Mouse (Mus musculus) lung, postnatal 25 days (tissue): ENCODE results near the gene Tiam1.
A peak's percentile ranks its signal among the peaks of the same experiment; 100 is the strongest.

Experiments used
- DNase-seq: peaks from one replicate; pipeline ENCODE4 v3.0.0; 2022; ENCODE audit warnings: low spot score

Tiam1 gene

DNA sequence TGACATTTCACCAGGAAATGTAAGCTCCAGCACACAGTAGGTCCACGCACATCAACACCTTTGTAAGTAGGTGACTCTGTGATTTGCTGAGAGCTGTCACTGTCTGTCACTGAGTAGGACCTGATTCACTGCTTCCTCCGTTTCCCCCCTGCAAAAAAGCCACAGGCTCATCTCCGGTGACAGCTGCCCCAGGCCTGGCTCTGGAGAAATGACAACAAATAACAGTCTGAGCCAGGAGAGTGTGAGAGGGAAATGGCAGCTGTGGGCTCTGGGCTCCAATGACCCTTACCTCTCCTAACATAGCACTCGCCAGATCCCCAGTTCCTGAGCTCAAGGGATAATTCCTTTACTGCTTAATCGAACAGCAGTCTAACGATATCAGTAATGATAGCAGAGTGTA lies 301.7 kb downstream of the Tiam1 start:
- no peak for DNase-seq

DNA sequence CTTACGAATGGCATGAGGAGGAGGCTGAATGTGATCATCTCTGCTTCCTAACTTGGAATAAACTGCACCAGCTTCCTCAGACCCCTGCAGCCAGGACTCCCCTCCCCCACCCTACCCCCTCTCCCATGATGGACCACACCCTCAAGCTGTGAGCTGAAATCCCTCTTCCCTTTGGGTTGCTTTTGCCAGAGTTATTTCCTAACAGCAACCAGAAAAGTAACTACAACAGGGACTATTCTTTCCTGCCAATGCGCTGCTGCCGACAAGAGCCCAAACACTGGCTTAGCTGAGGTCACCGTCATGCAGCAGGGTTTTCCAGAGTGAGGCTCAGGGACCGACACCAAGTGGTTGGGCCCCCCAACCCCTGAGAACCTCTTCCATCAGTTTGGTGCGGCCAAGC lies 303.2 kb downstream of the Tiam1 start:
- no peak for DNase-seq

DNA sequence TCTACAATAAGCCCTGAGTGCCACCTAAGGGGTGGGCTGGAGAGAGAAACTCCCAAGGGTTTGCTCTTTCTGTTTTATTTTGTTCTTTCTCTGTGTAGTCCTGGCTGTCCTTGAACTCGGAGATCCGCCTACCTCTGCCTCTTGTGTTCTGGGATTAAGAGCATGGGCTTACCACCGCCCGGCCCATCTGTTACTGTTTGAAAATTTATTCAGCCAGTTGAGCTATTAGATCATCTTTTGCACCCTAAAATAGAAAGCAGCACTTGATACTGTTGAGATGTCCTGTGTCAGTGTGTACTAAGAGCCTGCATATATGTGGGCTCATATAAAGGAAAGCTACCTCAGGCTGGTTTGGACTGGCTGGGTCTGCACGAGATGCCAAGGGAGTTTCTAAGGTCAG lies 303.7 kb downstream of the Tiam1 start:
- no peak for DNase-seq

DNA sequence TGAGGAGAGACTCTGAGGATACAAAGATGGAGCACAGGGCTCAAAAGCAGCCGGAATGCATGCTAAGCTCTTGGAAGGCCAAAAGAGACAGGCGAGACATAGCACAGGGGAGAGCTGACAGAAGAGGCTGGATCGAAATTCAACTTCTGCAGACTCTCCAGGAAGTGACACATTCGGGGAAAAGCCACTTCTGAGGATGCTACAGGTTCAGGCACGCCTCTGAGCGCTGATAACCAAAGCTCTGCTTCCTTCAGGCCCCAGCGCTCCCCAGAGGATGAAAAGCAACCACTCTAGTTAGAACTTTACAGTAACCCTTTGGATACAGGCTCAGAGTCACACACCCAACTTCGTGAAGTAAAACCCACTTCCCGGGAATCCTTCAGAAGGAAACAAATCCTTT lies 306.5 kb downstream of the Tiam1 start:
- DNase-seq, result no peak

DNA sequence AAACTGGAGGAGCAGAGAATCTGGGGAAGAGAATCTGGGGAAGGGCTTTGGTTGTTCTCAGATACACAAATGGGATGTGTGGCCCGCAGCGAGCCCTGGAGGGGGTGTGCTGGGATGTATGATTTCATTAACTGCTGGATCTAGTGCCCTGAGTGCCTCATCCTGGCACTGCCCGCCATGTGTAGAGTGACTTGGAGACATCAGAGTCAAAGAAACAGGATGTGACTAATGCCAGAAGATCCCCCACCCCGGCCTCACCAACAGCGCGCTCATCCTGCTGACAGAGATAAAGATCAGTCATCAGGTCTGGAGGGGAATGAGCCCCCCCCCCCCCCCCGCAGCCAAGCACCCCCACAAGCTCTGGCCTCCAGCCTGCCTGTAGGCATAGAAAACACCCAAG lies 308.0 kb downstream of the Tiam1 start:
- no peak for DNase-seq

DNA sequence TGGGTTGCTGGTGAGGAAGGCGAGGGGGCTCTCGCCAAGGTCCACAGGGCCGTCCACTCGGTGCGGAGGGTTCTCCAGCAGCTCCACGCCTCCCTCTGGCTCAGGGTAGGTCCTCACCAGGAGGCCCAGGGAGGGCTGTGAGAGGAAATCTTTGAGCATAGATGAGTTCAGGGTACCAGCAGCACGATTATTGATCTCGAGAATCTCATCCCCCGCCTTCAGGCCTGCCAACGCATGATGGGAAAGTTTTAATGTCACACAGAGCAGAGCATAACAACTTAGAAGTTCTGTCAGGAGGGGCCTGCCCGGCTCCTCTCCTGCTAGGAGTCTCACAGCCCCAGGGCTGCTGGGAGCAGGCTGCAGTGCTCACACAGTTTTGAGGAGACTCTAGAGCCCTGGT lies 310.6 kb downstream of the Tiam1 start:
- no peak for DNase-seq

DNA sequence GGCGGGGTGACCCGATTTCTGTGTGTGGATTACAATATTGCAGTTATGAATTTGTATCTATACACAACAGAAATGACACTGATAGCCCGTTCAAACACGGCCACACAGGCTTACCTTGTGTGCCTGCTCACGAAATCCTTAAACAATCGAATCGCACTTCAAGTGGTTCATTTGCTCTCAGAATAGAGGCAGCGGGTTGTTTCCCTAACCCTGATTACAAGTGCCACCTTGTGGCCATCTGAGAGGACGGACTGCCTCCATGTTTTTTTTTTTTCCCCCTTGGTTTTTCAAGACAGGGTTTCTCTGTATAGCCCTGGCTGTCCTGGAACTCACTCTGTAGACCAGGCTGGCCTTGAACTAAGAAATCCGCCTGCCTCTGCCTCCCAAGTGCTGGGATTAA lies 312.4 kb downstream of the Tiam1 start:
- peak; percentile 78 for DNase-seq

DNA sequence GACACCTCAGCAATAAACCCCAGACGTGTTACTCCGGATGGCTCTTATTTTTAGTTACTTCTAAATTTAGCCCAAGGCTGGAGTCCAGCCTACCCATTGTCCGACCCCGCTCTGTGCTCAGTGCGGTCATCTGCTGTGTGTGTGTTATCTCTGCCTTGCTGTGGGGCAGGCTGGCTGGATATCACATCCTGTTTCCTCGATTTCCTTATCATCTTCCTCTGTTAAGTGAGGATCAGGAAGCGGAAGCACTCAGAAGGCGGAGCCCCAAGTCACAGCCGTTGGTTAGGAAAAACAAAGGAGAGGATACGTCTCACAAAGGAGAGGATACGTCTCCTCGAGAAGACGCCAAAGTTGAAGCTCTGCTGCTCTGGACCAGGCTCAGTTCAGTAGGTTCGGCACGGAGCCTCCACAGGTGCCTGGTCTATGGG lies 313.3 kb downstream of the Tiam1 start:
- peak; percentile 79 for DNase-seq

DNA sequence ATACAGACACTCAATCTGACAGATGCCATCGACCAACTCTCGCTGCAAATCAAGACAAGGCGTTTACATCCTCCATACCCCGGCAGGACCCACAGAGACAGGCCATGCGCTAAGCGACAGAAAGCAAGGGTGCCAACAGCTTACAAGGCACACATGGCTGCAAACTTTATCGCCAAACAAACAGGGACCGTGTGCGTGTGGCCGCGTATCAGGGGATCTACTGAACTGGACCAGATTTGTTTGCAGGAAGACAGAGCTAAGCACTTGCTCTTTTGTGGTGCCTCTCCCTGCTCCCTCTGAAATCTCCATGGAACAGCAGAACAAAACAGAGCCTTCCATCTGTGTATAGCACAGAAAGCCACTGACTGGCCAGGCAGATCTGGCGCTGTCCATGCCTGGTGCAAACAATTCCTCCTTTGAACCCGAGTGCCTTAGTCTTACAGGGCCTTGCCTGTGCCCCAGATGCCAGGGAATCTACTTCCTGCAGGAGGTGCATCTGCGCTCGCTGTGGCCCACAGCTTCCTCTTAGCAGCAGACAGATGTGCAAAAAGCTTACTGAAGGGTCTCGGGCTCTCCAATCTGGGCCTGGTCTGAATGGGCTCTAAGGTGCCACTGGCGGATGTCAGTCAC lies 316.0 kb downstream of the Tiam1 start:
- no peak for DNase-seq

DNA sequence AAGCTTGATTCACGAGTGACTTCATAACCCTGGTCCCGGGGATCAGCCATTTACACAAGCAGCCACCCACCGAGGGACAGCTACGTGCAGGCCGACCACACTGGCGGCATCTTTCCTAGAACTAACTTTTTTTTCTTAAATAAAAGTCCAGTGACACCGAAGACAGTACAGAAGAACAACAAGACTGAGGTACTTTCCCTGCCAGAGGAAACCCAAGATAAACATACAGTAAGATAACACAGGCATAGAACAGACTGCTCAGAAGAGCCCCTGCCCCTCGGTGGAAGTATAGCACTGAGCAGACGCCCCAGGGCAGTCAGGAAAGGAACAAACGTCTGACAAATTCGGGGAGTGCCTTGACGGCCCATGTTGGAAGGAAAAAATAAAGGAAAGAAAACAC lies 317.7 kb downstream of the Tiam1 start:
- no peak for DNase-seq

DNA sequence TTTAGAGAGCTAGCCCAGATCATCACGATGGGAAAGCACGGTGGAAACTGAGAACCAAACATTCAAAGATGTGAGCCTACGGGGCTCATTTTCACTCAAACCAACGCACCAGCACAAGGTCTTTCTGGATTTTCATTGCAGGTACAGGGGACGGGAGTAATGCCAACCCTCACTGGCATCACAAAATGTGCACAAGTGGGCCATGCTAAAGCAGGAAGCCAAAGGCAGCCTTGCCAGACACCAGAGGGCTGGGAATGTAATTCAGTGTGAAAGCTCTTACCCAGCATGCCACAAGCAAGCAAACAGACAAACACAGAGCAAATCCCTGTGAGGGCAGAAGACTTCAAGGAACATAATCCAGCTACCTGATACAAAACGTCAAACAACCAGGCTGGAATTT lies 320.7 kb downstream of the Tiam1 start:
- DNase-seq, result no peak

DNA sequence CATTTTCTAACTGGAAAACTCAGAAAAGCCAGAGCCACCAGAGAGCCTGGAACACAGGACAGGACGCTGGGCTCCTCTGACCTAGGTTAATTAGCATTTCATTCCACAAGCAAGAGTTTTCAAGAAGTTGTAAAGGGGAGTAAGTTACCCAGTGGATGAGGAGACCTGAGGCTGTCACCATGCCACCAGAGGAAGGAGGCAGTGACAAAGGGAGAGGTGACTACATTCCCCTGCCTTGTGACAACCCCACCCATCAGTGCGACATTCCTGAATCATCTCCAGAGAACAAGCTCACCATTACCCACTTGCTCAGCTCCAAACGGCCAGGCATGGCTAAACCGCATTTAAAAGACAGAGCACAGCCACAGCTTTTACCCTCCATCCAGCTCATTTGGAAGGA lies 324.9 kb downstream of the Tiam1 start:
- no peak for DNase-seq

DNA sequence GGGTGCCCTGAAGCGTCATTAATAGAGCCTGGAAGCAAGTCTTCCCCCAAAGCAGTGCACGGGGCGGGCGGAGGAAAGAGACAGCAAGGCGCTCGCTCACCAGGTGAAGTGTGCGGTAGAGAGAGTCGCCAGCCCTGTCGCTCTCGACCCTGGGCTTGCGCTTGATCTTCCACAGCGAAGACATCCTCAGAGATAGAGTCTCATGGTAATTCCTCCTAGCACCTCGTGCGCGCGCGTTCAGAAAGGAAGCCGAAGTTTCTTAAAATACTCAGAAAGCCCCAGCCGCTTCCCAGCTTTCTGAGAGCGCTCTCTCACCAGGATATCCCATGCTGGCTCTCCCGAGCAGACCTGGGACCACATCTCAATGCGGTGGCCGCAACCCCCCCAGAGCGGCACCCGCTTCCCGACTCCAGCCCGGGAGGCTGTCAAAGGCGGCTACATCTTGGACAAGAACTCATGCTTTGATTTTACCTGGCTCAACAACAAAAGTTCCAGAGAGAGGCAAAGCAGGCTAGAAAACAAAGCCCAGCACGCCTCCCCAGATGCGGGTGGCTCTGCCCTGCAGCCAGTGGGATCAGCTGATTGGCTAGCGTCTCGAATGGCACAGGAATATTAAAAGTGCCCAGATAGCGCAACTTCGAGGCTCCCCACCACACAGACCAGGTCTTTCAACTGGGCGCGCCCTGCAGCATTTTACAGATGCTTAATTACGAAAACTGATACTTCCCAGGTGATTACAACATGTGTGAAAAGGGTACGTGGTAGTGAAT lies 325.5 kb downstream of the Tiam1 start:
- DNase-seq, result no peak

DNA sequence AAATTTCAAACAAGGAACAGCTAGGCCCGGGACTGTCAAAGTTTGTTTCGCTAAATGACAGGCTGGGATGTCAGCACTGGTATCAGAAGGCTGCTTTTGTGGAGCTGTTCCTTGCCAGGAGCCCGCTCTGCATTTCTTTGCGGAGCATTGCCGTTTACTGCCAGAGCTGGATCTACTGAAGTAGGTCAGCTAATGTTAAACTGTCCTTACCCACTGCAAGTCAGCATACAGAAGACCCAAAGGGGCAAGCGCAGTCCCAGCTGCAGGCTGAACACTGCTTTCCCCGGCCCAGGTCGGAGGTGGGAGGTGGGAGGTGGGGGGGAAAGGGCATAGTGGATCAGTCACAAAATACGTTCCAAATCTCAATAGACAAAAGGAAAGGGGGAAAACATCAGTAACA lies 326.3 kb downstream of the Tiam1 start:
- DNase-seq, result no peak

DNA sequence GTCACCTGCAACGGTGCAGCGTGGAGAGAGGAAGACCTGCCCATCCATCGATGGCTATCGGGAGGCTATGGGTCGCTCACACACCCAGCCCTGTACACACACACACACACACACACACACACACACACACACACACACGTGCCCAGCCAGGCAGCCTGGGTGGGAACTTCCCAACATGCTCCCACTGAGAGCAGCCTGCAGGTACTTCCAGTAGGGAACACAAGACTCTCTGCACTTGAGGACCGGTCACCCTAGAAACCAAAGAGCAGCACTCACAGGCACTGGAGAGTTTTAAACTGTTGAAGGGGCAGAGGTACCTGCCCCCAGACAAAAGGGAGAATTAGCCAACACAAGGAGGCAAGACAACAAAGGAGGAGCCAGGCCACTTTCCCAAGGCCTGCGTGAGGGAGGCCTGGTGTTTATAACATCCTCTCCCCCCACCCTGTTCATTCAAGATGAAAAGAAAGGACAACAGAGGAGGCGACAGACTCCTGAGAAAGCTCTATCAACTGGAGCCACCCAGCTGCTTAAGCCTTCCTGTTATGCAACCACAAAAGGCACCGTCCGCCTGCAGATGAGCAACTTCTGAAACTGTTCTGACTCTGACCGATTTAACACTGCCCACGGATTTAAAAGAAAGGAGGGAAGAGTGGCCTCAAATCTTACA lies 326.9 kb downstream of the Tiam1 start:
- peak; percentile 30 for DNase-seq

DNA sequence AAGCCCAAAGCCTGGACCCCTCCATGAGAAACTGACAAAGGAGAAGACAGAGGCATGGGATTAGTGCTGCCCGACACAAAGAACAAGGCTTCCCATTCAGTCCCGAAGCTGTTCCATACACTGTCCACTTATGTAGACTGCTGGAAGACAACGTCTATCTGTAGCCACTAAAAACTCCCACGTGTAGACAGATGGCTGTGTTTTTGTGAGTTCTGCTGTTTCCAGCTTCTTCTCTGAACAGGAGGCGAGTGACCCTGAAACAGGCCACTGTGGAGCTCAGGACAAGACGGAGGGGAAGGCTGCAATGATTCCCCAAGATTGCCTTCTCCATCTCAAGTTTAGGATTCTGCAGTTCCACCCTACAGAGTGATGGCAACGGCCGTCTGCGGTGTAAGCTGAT lies 330.0 kb downstream of the Tiam1 start:
- DNase-seq, result no peak

DNA sequence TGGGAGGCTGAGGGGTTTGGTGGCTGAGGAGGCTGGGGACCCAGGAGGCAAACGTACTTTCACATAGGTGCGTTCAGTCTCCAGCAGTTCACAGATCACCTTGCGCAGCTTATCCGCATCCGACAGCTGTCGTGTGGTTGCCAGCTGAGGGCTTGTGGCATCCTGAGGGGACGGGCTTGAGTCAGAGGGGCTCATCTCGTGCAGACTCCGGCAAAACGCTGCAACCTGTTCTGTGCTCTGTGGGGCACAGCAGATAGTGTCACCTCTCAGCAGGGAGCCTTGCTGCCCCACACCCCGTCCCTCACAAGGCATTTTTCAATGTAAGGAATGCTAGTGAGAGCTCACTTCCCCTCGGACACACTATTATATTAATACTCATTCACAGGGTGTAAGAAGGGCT lies 330.7 kb downstream of the Tiam1 start:
- DNase-seq, result no peak

DNA sequence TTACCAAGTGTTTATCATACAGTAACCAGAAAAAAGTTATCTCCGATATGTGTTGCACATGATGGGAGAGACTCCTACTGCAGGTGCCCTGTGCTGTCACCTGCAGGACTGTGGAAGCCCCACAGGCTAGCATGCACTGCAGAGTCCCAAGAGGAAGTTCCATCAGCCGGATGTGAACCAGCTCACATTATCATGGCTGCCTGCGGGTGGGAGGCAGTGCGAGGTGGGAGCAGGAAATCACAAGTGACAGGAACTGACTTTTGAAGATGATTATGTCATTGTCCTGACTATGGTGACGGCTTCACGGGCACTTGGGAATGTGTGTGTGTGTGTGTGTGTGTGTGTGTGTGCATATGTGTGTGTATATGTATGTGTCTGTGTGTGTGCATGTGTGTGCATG lies 333.2 kb downstream of the Tiam1 start:
- DNase-seq, result no peak

DNA sequence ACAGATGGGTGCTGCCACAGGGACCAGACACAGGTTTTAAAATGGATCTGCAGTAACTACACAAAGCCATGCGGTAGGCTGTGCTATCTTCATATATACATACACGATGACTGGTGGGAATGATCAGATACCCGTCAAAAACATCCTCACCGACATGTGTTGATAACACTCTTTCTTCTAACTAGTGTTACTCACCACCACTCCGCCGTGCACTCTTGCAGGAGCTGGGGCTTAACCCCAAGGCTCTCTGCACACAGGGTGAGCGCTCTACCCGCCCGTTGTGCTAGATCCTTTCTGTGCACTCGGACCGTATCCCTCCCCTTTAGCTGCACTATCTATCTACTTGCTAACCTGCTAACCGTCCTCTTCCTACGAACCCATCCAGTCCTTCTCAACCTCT lies 335.4 kb downstream of the Tiam1 start:
- no peak for DNase-seq

DNA sequence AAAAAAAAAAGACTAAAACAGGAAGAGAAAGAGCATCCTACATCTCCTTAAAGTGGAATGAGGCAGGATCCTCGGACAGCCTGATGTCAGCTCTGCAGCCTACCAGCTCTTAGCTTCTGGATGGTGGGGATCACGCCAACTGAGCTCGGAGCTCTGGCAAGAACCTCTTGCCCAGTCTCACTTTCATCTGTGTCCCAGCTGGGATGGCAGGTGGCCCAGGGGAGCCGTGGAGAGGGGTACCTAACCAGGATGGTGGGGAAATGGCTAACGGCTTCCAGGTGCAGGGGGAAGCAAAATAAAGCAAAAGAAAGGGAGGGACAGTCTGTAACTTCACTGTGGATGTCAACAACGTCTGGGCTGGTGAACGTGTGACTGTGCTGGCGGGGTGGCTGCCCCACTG lies 337.6 kb downstream of the Tiam1 start:
- DNase-seq, result no peak

DNA sequence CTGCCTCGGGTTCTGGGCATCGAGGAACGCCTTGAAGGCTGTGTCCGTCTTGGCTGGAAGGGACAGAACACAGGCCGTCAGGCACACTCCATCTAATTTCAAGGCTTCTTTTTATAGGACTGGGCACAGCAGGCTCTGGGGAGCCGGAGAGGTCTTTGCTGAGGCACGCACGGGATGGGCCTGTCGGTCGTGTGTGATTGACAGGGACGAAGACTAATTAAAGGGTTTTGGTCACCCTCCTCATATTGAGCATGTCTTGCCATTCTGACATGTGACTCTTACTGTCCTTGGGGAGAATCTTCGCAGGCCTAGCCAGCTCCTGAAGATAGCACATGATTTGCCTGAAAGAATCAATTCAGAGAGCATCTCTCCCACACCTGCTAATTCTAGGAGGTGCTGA lies 338.4 kb downstream of the Tiam1 start:
- no peak for DNase-seq

DNA sequence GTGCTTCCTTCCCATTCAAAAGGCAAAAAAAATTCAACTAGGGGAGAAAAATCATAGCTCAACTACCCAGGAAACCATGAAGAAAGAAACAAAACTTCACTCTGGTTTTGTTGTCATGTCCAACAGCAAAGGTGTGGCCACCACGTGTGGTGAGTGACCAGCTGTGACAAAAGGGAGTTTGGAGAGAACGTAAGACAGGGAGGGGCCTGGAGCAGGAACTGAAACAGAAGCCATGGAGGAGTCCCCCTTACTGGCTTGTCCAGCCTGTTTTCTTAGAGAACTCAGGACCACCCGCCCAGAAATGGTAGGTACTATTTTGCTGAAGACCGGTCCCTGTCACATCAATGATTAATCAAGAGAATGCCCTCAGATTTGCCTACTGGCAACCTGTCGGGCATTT lies 342.1 kb downstream of the Tiam1 start:
- no peak for DNase-seq

DNA sequence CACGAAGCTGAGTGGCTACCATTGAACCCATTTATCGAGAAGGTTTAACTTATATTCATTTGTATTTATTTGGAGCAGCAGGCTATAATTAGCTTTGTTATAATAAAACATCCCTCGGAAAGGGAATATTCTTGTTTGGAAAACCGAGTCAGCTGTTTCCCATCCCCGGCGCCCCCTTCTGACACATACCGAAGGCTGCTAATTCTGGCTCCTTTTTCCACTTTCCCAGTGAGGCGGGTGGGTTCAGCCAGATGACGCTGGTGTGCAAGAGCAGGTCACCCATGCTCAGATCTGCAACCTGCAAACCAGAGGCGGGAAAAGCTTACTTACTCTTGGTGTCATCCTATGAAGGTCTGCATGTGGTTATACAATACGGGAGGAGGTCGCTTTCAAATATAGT lies 343.8 kb downstream of the Tiam1 start:
- DNase-seq, result peak; percentile 26

DNA sequence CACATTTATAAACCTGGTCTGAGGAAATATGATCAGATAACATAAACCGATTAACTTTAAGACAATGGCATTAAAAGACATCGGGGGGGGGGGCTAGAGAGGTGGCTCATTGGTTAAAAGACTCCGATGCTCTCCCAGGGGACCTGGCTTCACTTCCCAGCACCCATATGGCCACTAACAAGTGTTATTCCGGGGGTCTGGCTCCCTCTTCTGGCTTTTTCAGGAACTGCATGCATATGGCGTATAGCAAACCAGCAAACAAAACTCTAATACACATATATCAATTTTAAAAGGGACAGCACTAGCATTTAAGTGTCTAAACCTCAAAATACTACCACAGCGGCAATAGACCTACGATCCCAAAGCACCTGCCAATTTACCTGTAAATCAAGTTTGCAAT lies 347.0 kb downstream of the Tiam1 start:
- DNase-seq, result no peak
